Mouse (Mus musculus) kidney, adult 10 weeks (tissue): ENCODE results near the gene Fam162b. TPM values are rescaled to one million over a fixed set of nuclear protein-coding genes. Genes with fewer than 3 reads are reported as not detected.

Experiments used
- polyA plus RNA-seq: library from polyadenylated mRNA; stranded (reverse); fragments of 350-450 nt; fragmentation: Illumina TruSeq; extraction: RNeasy Lipid Tissue Mini Kit (QIAGEN cat#74804); gene quantifications from one replicate; pipeline ENCODE4 v1.2.3, GENCODE M21; 2014; ENCODE audit warnings: low read depth, low replicate concordance

Gene Fam162b
- not detected for polyA plus RNA-seq

GRCm38 (mm10) chr10:51590139-51590574 lies at the start of gene Fam162b:
TSS of gene Fam162b (minus strand) at chr10:51590517.

DNA sequence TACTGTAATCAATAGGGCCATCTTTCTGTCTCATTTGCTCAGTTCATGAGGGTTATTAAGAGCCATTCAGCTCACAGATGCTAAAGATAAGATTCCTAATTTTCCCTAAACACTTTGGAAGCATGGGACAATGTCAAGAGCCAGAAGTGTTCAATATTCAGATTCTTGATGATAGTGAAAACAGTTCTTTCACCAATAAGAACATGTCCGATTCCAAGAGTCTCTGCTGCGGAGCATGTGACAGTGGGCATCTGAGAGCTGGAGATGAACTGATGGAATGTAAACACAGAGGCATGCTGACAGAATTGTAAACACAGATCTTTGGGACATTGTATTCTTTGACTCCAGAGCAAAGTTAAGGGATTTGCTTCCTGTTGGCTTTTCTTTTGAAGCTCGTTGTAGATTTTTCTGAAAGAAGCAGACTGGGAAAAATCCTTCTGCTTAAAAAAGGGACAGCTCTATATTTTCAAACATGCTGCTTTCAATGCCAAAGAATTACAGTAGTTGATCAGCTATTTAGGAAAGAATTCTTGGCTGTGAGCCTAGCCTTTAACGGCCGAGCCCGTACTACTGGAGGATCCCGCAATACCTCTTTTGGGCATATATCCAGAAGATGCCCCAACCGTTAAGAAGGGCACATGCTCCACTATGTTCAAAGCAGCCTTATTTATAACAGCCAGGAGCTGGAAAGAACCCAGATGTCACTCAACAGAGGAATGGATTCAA lies 41.3 kb upstream of the Fam162b start, which contains the start of gene Gprc6a:
Gene Gprc6a, minus strand, starts transcription at position 51 of the 726 bp plus-strand sequence.

Other genes with a start within 250 kb of the Fam162b start
- gene Gm49339, start 109.9 kb downstream of the Fam162b start, polyA plus RNA-seq: not detected
- 2.6 TPM for gene Lilr4b, start 109.9 kb downstream of the Fam162b start, polyA plus RNA-seq
- gene Lilrb4a, start 99.6 kb downstream of the Fam162b start, polyA plus RNA-seq: 8.7 TPM
- not detected for gene Gprc6a, start 40.9 kb upstream of the Fam162b start, polyA plus RNA-seq
- not detected for gene Rfx6, start 87.2 kb upstream of the Fam162b start, polyA plus RNA-seq